Mouse (Mus musculus) liver, embryonic 14.5 days (tissue): ENCODE results near the gene Selenof. TPM values are rescaled to one million over a fixed set of nuclear protein-coding genes. Genes with fewer than 3 reads are reported as not detected.
A peak's percentile ranks its signal among the peaks of the same experiment; 100 is the strongest.

Source experiments
- ATAC-seq: fragments of 200-750 bp; cut with Nextera tagmentation; 2 replicates; pipeline ENCODE4 v1.8.0; 2017; ENCODE audit warnings: moderate number of reproducible peaks, mild to moderate bottlenecking, moderate library complexity; ENCODE audit not compliant: insufficient read depth
- DNase-seq, 3 experiments: peaks; one replicate each; pipeline ENCODE4 v3.0.0-alpha.2; 2012 to 2013; ENCODE audit warnings: low read depth in 3 of 3, low spot score in 3 of 3
- H3K27ac ChIP-seq: fragments of 300-500 bp; sonication (generic); 2 replicates; pipeline ENCODE4 v1.5.1; 2014; ENCODE audit warnings: moderate library complexity, mild to moderate bottlenecking, control low read depth, inconsistent platforms
- H3K27me3 ChIP-seq: fragments of 300-500 bp; sonication (generic); 2 replicates; pipeline ENCODE4 v1.6.1; 2014; ENCODE audit warnings: mild to moderate bottlenecking, low read length, moderate library complexity; ENCODE audit not compliant: control insufficient read depth, insufficient read depth
- H3K36me3 ChIP-seq: fragments of 300-500 bp; sonication (generic); replicated peaks from 2 replicates; pipeline ENCODE4 v1.6.1; 2014; ENCODE audit warnings: low read depth; ENCODE audit not compliant: control insufficient read depth, insufficient read depth
- H3K4me1 ChIP-seq, 2 experiments: fragments of 200-500 bp in 1 of 2; fragments of 300-500 bp in 1 of 2; sonication (generic) in 1 of 2; replicated peaks; 2 replicates each; pipeline ENCODE4 v1.6.1; 2012 to 2014; ENCODE audit warnings: antibody characterized with exemption in 1 of 2, inconsistent platforms in 1 of 2, low read length in 1 of 2; ENCODE audit not compliant: control insufficient read depth in 2 of 2, insufficient read depth in 2 of 2
- H3K4me2 ChIP-seq: fragments of 300-500 bp; sonication (generic); 2 replicates; pipeline ENCODE4 v1.6.1; 2014; ENCODE audit warnings: low read depth, mild to moderate bottlenecking, control low read depth, moderate library complexity
- H3K4me3 ChIP-seq, 2 experiments: fragments of 200-500 bp in 1 of 2; fragments of 300-500 bp in 1 of 2; sonication (generic) in 1 of 2; 2 replicates each; pipeline ENCODE4 v1.5.1; 2012 to 2014; ENCODE audit warnings: low read depth in 2 of 2, low read length in 2 of 2, mild to moderate bottlenecking in 2 of 2, control low read depth in 1 of 2, inconsistent platforms in 1 of 2, moderate library complexity in 1 of 2; ENCODE audit not compliant: insufficient read depth in 1 of 2
- H3K9ac ChIP-seq: fragments of 300-500 bp; sonication (generic); replicated peaks from 2 replicates; pipeline ENCODE4 v1.6.1; 2014; ENCODE audit warnings: mild to moderate bottlenecking, control low read depth, moderate library complexity
- H3K9me3 ChIP-seq: fragments of 300-500 bp; sonication (generic); 2 replicates; pipeline ENCODE4 v1.6.1; 2016; ENCODE audit warnings: low read length, mixed read lengths; ENCODE audit not compliant: control insufficient read depth
- CTCF ChIP-seq: IDR thresholded peaks from 2 replicates; pipeline ENCODE4 v1.5.1; 2016; ENCODE audit warnings: antibody characterized with exemption, low read depth, control low read depth
- EP300 ChIP-seq: IDR thresholded peaks from 2 replicates; pipeline ENCODE4 v1.6.1; 2016; ENCODE audit warnings: antibody characterized with exemption, low read depth
- WGBS: fragments of 180-500 bp; shearing (Covaris S2); extraction: QIAGEN DNeasy Blood & Tissue Kit; methylation state at CpG from one replicate; pipeline ENCODE4 v1.1.7; 2014; ENCODE audit not compliant: insufficient replicate concordance; 5-methylcytosine and 5-hydroxymethylcytosine counted together
- polyA plus RNA-seq, 2 experiments: library from polyadenylated mRNA; depleted of rRNA in 1 of 2; stranded (reverse) in 1 of 2; unstranded in 1 of 2; fragments of >200 nt; fragmentation: Nextera tagmentation in 1 of 2; extraction: Ambion mirVana in 1 of 2; gene quantifications; 2 replicates each; pipeline versions ENCODE4 v1.2.1 to v1.2.3; 2012 to 2014

Gene Selenof
- polyA plus RNA-seq, 2 experiments, result 141 to 263 TPM

DNA sequence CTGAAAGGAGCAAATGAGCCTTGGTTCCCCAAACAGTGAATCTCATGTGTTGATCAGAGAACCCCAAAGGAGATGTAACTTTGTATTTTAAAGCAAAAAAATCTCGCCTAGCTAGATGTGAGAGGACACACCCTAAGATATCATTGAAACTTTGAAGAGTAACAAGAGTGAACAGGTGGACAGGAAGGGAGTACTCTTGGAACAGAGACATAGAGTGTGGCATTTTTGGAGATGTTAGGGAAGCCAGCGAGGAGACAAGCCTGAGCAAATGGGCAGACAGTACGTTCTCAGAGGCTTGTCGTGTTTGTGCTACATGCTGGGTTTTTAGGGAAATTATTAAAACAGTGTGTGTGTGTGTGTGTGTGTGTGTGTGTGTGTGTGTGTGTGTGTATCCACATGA, 68.0 kb downstream of the Selenof start:
- no peak overlapping the region for H3K9ac ChIP-seq
- H3K4me3 ChIP-seq, result no peak overlapping the region
- DNase-seq, result no peak
- no peaks in the 10 kb centered on the region for H3K36me3 ChIP-seq
- no peak for ATAC-seq
- H3K4me2 ChIP-seq, result no peak overlapping the region
- WGBS, result 68% methylated on average over 4 of the region's 4 CpGs
- H3K9me3 ChIP-seq, result no peaks in the 10 kb centered on the region
- TF ChIP-seq EP300 (no peak), CTCF (no peak)
- no peak overlapping the region for H3K27ac ChIP-seq
- no peaks in the 10 kb centered on the region for H3K27me3 ChIP-seq
- peaks cover 0 to 4% of the 10 kb centered on the region in 2 experiments; a peak in 2 of 4 replicates for H3K4me1 ChIP-seq

DNA sequence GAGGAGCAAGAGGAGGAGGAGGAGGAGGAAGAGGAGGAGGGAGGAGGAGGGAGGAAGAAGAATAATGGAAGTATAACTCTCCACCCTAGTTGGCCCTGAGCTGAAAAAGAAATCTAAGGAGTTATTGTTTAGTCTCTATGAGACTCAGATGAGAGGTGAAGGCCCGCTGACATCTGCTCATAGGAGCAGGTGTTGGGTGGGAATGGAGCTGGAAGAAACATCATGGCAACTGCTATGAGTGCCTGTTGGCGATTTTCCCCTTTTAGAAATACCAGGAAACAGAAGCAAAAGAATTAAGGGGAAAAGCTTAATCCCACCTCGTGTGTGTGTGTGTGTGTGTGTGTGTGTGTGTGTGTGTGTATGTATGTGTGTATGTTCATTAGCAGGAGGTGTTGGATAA, 69.3 kb downstream of the Selenof start:
- Histone ChIP-seq H3K4me3 (no peak overlapping the region), H3K27ac (no peak overlapping the region), H3K4me2 (no peak overlapping the region), H3K9me3 (no peaks in the 10 kb centered on the region), H3K9ac (no peak overlapping the region), H3K4me1 (peaks cover 0 to 9% of the 10 kb centered on the region in 2 experiments; a peak in 2 of 4 replicates), H3K27me3 (no peaks in the 10 kb centered on the region), H3K36me3 (no peaks in the 10 kb centered on the region)
- WGBS, result 64% methylated on average over 3 of the region's 3 CpGs
- no peak for DNase-seq
- TF ChIP-seq CTCF (no peak), EP300 (no peak)
- no peak for ATAC-seq

GRCm38 (mm10) chr3:144640033-144640432, 69.9 kb downstream of the Selenof start:
- no peak overlapping the region for H3K4me3 ChIP-seq
- H3K36me3 ChIP-seq, result no peaks in the 10 kb centered on the region
- H3K9ac ChIP-seq, result no peak overlapping the region
- ATAC-seq, result no peak
- H3K27ac ChIP-seq, result no peak overlapping the region
- no peaks in the 10 kb centered on the region for H3K27me3 ChIP-seq
- no peaks in the 10 kb centered on the region for H3K9me3 ChIP-seq
- H3K4me1 ChIP-seq, result peaks cover 0 to 12% of the 10 kb centered on the region in 2 experiments; a peak in 2 of 4 replicates
- no peak for DNase-seq
- TF ChIP-seq CTCF (no peak; the same call in 1 of the 2 replicates), EP300 (no peak)
- H3K4me2 ChIP-seq, result no peak overlapping the region

DNA sequence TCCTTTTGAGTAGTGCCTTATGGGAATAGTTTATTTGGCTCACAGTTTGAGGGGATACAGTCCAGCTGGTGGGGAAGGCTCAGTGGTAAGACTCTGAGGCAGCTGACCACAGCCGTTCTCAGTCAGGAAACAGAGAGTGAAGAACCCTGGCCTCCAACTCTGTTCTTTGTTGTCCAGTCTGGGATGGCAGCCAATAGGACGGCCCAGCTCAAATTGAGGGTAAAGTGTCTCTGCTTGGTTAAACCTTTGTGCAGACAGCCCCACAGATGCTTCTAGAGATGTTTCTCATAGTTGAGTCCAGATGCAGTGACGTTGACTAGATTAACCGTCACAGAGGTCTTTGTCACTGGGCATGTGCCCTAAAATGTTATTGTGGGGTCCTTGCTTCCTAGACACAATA, 72.0 kb downstream of the Selenof start:
- DNase-seq (no peak), ATAC-seq (no peak)
- no peak overlapping the region for H3K27ac ChIP-seq
- H3K4me2 ChIP-seq, result no peak overlapping the region
- TF ChIP-seq CTCF (no peak), EP300 (no peak)
- no peak overlapping the region for H3K4me3 ChIP-seq
- no peaks in the 10 kb centered on the region for H3K36me3 ChIP-seq
- no peak overlapping the region for H3K9ac ChIP-seq
- H3K27me3 ChIP-seq, result no peaks in the 10 kb centered on the region
- 81% methylated on average over 4 of the region's 4 CpGs for WGBS
- no peaks in the 10 kb centered on the region for H3K9me3 ChIP-seq
- H3K4me1 ChIP-seq, result peaks cover 0 to 12% of the 10 kb centered on the region in 2 experiments; a peak in 2 of 4 replicates

- TF ChIP-seq CTCF (no peak), EP300 (no peak)
- 4% methylated on average over 2 of the region's 2 CpGs for WGBS
- Histone ChIP-seq H3K4me1 (peaks cover 0 to 12% of the 10 kb centered on the region in 2 experiments; a peak in 2 of 4 replicates), H3K27me3 (no peaks in the 10 kb centered on the region), H3K27ac (no peak overlapping the region), H3K36me3 (no peaks in the 10 kb centered on the region), H3K9ac (no peak overlapping the region), H3K4me2 (no peak overlapping the region), H3K9me3 (no peaks in the 10 kb centered on the region), H3K4me3 (no peak overlapping the region)
- ATAC-seq (peak; percentile 58), DNase-seq (peak in 1 of 3 experiments; percentile 24)
Observed at GRCm38 (mm10) chr3:144643301-144643871, 73.3 kb downstream of the Selenof start.
